Mouse (Mus musculus): ENCODE results near the gene Wfdc15a. TPM values are rescaled to one million over a fixed set of nuclear protein-coding genes. Genes with fewer than 3 reads are reported as not detected.

Wfdc15a gene
- total and polyA plus RNA-seq, 3 experiments: not detected

GRCm38 (mm10) chr2:164177831-164178230 lies 22.1 kb downstream of the Wfdc15a start:
- DNase-seq (ENCODE audit: low read depth, low spot score): no peak
- TF ChIP-seq CTCF (IDR thresholded peaks at IDR 0.05 in 2 of 3, conservative IDR thresholded peaks at IDR 0.05 in 1 of 3; ENCODE audit: control insufficient read depth in 1 of 3, insufficient read depth in 1 of 3, low read depth in 2 of 3, low read length in 3 of 3, poor library complexity in 1 of 3, severe bottlenecking in 1 of 3) (no peak), TAL1 (IDR thresholded peaks at IDR 0.05; ENCODE audit: low read length) (no peak), MAZ (IDR thresholded peaks at IDR 0.05; ENCODE audit: low read depth, low read length) (no peak), USF2 (IDR thresholded peaks at IDR 0.05; ENCODE audit: borderline replicate concordance in 1 of 2, insufficient read depth in 1 of 2, low read depth in 1 of 2, low read length in 2 of 2) (no peak), ZC3H11A (IDR thresholded peaks at IDR 0.05; ENCODE audit: low read depth, low read length) (no peak), ELF1 (IDR thresholded peaks at IDR 0.05; ENCODE audit: low read depth, low read length) (no peak), SIN3A (IDR thresholded peaks at IDR 0.05; ENCODE audit: low read length) (no peak), GATA1 (IDR thresholded peaks at IDR 0.05; ENCODE audit: low read depth, low read length) (no peak), USF1 (IDR thresholded peaks at IDR 0.05; ENCODE audit: low read depth, low read length) (no peak), RCOR1 (IDR thresholded peaks at IDR 0.05; ENCODE audit: low read depth, low read length) (no peak), TCF12 (IDR thresholded peaks at IDR 0.05; ENCODE audit: low read depth, low read length) (no peak), POLR2AphosphoS5 (IDR thresholded peaks at IDR 0.05; ENCODE audit: borderline replicate concordance, low read depth, low read length) (no peak), MEF2A (IDR thresholded peaks at IDR 0.05; ENCODE audit: extremely low read depth, insufficient replicate concordance, low read depth, low read length, poor library complexity, severe bottlenecking) (no peak), KAT2A (conservative IDR thresholded peaks at IDR 0.05; ENCODE audit: low read depth, low read length) (no peak), NELFE (IDR thresholded peaks at IDR 0.05; ENCODE audit: low read depth, low read length) (no peak)
- Histone ChIP-seq H3K4me3 (ENCODE audit: control insufficient read depth in 1 of 2, insufficient read depth in 1 of 2, low read depth in 2 of 2, low read length in 2 of 2) (no peak overlapping the region), H3K79me2 (ENCODE audit: control insufficient read depth, insufficient read depth, low read length, poor library complexity) (no peaks in the 10 kb centered on the region), H3K9ac (ENCODE audit: control insufficient read depth, low read depth, low read length, poor library complexity, severe bottlenecking) (no peak overlapping the region), H3K4me1 (ENCODE audit: control insufficient read depth in 1 of 2, insufficient read depth in 2 of 2, low read length in 2 of 2) (peaks cover 11 to 17% of the 10 kb centered on the region in 2 experiments), H3K27ac (ENCODE audit: control insufficient read depth, low read depth, low read length) (no peak overlapping the region), H3K36me3 (ENCODE audit: control insufficient read depth in 1 of 2, insufficient read depth in 2 of 2, low read length in 2 of 2) (peaks cover 0 to 13% of the 10 kb centered on the region in 2 experiments; a peak in 2 of 4 replicates), H3K27me3 (ENCODE audit: control insufficient read depth in 1 of 2, insufficient read depth in 2 of 2, low read length in 2 of 2) (no peaks in the 10 kb centered on the region; a peak in 1 of 4 replicates), H3K9me3 (replicated peaks; ENCODE audit: insufficient read depth, low read length) (no peaks in the 10 kb centered on the region)

- peaks cover 0 to 13% of the 10 kb centered on the region in 2 experiments; a peak in 2 of 4 replicates for H3K36me3 ChIP-seq (ENCODE audit: control insufficient read depth in 1 of 2, insufficient read depth in 2 of 2, low read length in 2 of 2)
- no peaks in the 10 kb centered on the region; a peak in 1 of 4 replicates for H3K27me3 ChIP-seq (ENCODE audit: control insufficient read depth in 1 of 2, insufficient read depth in 2 of 2, low read length in 2 of 2)
- no peaks in the 10 kb centered on the region for H3K79me2 ChIP-seq (ENCODE audit: control insufficient read depth, insufficient read depth, low read length, poor library complexity)
- TF ChIP-seq ETS1 (IDR thresholded peaks at IDR 0.05; ENCODE audit: low read depth, low read length): no peak
- peak in 1 of 2 experiments; percentile 31; a peak in 1 of 4 replicates for TF ChIP-seq EP300 (IDR thresholded peaks at IDR 0.05; ENCODE audit: low read depth in 1 of 2, low read length in 2 of 2)
- TF ChIP-seq GABPA (IDR thresholded peaks at IDR 0.05; ENCODE audit: low read depth, low read length): no peak
- H3K9ac ChIP-seq (ENCODE audit: control insufficient read depth, low read depth, low read length, poor library complexity, severe bottlenecking): no peak overlapping the region
- H3K9me3 ChIP-seq (replicated peaks; ENCODE audit: insufficient read depth, low read length): no peaks in the 10 kb centered on the region
- H3K27ac ChIP-seq (ENCODE audit: control insufficient read depth, low read depth, low read length): no peak overlapping the region
- peak; percentile 35 for DNase-seq (ENCODE audit: low read depth, low spot score)
- H3K4me3 ChIP-seq (ENCODE audit: control insufficient read depth in 1 of 2, insufficient read depth in 1 of 2, low read depth in 2 of 2, low read length in 2 of 2): no peak overlapping the region
- peaks cover 11 to 17% of the 10 kb centered on the region in 2 experiments for H3K4me1 ChIP-seq (ENCODE audit: control insufficient read depth in 1 of 2, insufficient read depth in 2 of 2, low read length in 2 of 2)
These were observed 24.1 kb downstream of the Wfdc15a start for GRCm38 (mm10) chr2:164175850-164176249.

Data from MEL (cell line).